Mouse (Mus musculus) cerebellum, adult 2 months (tissue): ENCODE measurements at regions not wholly inside any gene's neighbourhood (a gene's known extent, or its start where the extent isn't known, plus 50 kb on each side); places are given as distances from the start of the nearest gene placed in this dataset.

Source experiments
- CTCF ChIP-seq: fragments of 200-500 bp; IDR thresholded peaks from 2 replicates; pipeline ENCODE4 v1.5.1; 2011; ENCODE audit warnings: low read depth, mild to moderate bottlenecking, control low read depth, low read length, moderate library complexity, borderline replicate concordance; ENCODE audit not compliant: insufficient read depth
- POLR2A ChIP-seq: fragments of 200-500 bp; IDR thresholded peaks from 2 replicates; pipeline ENCODE4 v1.6.1; 2011; ENCODE audit warnings: low read length, control low read depth, borderline replicate concordance; ENCODE audit not compliant: insufficient read depth

- TF ChIP-seq CTCF (no peak), POLR2A (no peak)
Measured at GRCm38 (mm10) chr11:20485371-20485770, 57.7 kb upstream of the Sertad2 start.
